Mouse (Mus musculus) heart, postnatal 0 days (tissue): Measurements from ENCODE around the gene Igf2bp2.

Source experiments
- CTCF ChIP-seq: IDR thresholded peaks from 2 replicates; pipeline ENCODE4 v1.5.1; 2016; ENCODE audit warnings: antibody characterized with exemption, control low read depth, low read depth
- EP300 ChIP-seq: IDR thresholded peaks from 2 replicates; pipeline ENCODE4 v1.6.1; 2016; ENCODE audit warnings: antibody characterized with exemption, low read depth

DNA sequence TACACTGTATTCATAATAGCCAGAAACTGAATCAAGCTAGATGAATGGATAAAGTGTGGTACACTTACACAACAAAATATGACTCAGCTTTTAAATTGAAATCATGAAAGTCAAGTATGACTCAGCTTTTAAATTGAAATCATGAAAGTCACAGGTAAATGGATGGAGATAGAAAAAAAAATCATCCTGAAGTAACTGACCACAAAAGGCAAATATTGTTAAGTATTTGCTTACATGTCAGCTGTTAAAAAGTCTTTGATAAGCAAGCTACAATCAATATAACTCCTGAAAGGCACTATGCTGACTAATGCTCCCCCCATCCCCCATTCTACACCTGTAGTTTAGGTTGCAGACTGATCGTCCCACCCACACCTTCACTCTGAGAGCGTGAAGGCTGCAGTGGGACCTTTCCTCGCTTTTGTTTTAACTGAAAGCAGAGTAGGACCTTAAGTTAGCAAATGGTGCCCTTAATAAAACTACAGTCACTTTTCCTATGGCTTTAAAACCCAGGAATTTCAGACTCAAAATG is 71.8 kb downstream of the Igf2bp2 start:
- TF ChIP-seq CTCF = no peak
- TF ChIP-seq EP300 = no peak
